Mouse (Mus musculus) left cerebral cortex, adult 2 months (tissue): Measurements from ENCODE around the gene Eif4g1. TPM values are rescaled to one million over a fixed set of nuclear protein-coding genes. Genes with fewer than 3 reads are reported as not detected.
A peak's percentile ranks its signal among the peaks of the same experiment; 100 is the strongest.

ENCODE experiments used
- DNase-seq, 2 experiments: peaks; one replicate each; pipeline ENCODE4 v3.0.0; 2021 to 2022; ENCODE audit warnings: low spot score in 2 of 2, mixed read lengths in 1 of 2; ENCODE audit errors: extremely low spot score in 1 of 2
- H3K27ac ChIP-seq: fragments of 200-600 bp; 2 replicates; pipeline ENCODE4 v1.8.1; 2022
- H3K4me3 ChIP-seq: fragments of 200-600 bp; 2 replicates; pipeline ENCODE4 v1.8.1; 2022
- CTCF ChIP-seq: fragments of 200-600 bp; IDR thresholded peaks from 2 replicates; pipeline ENCODE4 v1.8.1; 2022; ENCODE audit warnings: antibody characterized with exemption, mild to moderate bottlenecking, moderate library complexity
- intact Hi-C: fragments of 180-260 bp; cut with DNase I; formaldehyde crosslinking; loops from one replicate; pipeline ENCODE4 v1.15.1; 2025
- total RNA-seq, 2 experiments: library from RNA; stranded (reverse); gene quantifications; 2 replicates each; pipeline ENCODE4 v1.2.3; 2021

The Eif4g1 gene
- total RNA-seq, 2 experiments from 2014 or later = 278 to 283 TPM

GRCm38 (mm10) chr16:20717181-20717977, 49.3 kb downstream of the Eif4g1 start, which contains the start of the genes Polr2h and Clcn2:
Gene Polr2h (plus strand): TSS chr16:20717665.
Gene Clcn2 (minus strand): TSS chr16:20717746.
- intact Hi-C loops = loop anchor here (1.0 to 5.0 kb wide), 4 partner anchors 16 to 475 kb away; partner anchors contain the start of gene Chrd
- Histone ChIP-seq H3K27ac (peak within 1 kb of the TSS; percentile 95), H3K4me3 (peak within 1 kb of the TSS; percentile 61)
- peak; percentile 78 for TF ChIP-seq CTCF
- DNase-seq = peak; percentile 96 to 97

GRCm38 (mm10) chr16:20717978-20718670, 50.0 kb downstream of the Eif4g1 start:
- no peak for DNase-seq
- Histone ChIP-seq H3K27ac (peak overlapping the region; percentile 72), H3K4me3 (peak overlapping the region; percentile 61)
- intact Hi-C loops = loop anchor here (1.0 to 5.0 kb wide), 4 partner anchors 15 to 474 kb away; partner anchors contain the start of gene Chrd
- no peak for TF ChIP-seq CTCF

GRCm38 (mm10) chr16:20721808-20722207, 53.7 kb downstream of the Eif4g1 start:
- intact Hi-C loops = no loop called here
- no peak for TF ChIP-seq CTCF

GRCm38 (mm10) chr16:20722736-20723135, 54.6 kb downstream of the Eif4g1 start:
- intact Hi-C loops = no loop called here
- TF ChIP-seq CTCF = no peak
- H3K27ac ChIP-seq = no peak overlapping the region
- no peak overlapping the region for H3K4me3 ChIP-seq
- DNase-seq = no peak

More at GRCm38 (mm10) chr16:20721808-20722207, 53.7 kb downstream of the Eif4g1 start:
- Histone ChIP-seq H3K4me3 (no peak overlapping the region), H3K27ac (no peak overlapping the region)
- DNase-seq = no peak

GRCm38 (mm10) chr16:20723247-20723646, 55.1 kb downstream of the Eif4g1 start:
- no peak for TF ChIP-seq CTCF
- DNase-seq = no peak
- H3K27ac ChIP-seq = no peak overlapping the region
- H3K4me3 ChIP-seq = no peak overlapping the region
- intact Hi-C loops = no loop called here

- intact Hi-C loops = loop anchor here (2.0 kb wide), 1 partner anchor 38 kb away; no protein-coding TSS in a partner anchor
These were observed 56.2 kb downstream of the Eif4g1 start for GRCm38 (mm10) chr16:20724338-20724748.

GRCm38 (mm10) chr16:20725321-20725720, 57.2 kb downstream of the Eif4g1 start:
- no peak for TF ChIP-seq CTCF
- intact Hi-C loops = loop anchor here (2.0 kb wide), 1 partner anchor 37 kb away; no protein-coding TSS in a partner anchor
- Histone ChIP-seq H3K4me3 (no peak overlapping the region), H3K27ac (no peak overlapping the region)
- DNase-seq = no peak

More at GRCm38 (mm10) chr16:20724338-20724748, 56.2 kb downstream of the Eif4g1 start:
- peak in 1 of 2 experiments; percentile 38 for DNase-seq
- peak; percentile 74 for TF ChIP-seq CTCF
- H3K4me3 ChIP-seq = no peak overlapping the region
- H3K27ac ChIP-seq = no peak overlapping the region

GRCm38 (mm10) chr16:20725750-20726149, 57.6 kb downstream of the Eif4g1 start:
- intact Hi-C loops = loop anchor here (2.0 kb wide), 1 partner anchor 37 kb away; no protein-coding TSS in a partner anchor
- no peak for DNase-seq
- Histone ChIP-seq H3K4me3 (no peak overlapping the region), H3K27ac (no peak overlapping the region)
- no peak for TF ChIP-seq CTCF

- intact Hi-C loops = no loop called here
- Histone ChIP-seq H3K4me3 (no peak overlapping the region), H3K27ac (no peak overlapping the region)
- DNase-seq = no peak
- TF ChIP-seq CTCF = no peak
These were observed 58.3 kb downstream of the Eif4g1 start for GRCm38 (mm10) chr16:20726384-20726783.

- intact Hi-C loops = no loop called here
- H3K27ac ChIP-seq = 0 out of 2 replicates have a peak overlapping the region, but pooled peaks have one; percentile 28
- no peak overlapping the region for H3K4me3 ChIP-seq
- no peak for TF ChIP-seq CTCF
- DNase-seq = no peak
These were observed 62.2 kb downstream of the Eif4g1 start for GRCm38 (mm10) chr16:20730293-20730711.

- TF ChIP-seq CTCF = no peak
- peak overlapping the region; percentile 78 for H3K27ac ChIP-seq
- no peak overlapping the region for H3K4me3 ChIP-seq
- DNase-seq = peak in 1 of 2 experiments; percentile 44
- intact Hi-C loops = loop anchor here (2.0 kb wide), 1 partner anchor 93 kb away; no protein-coding TSS in a partner anchor
These were observed 63.6 kb downstream of the Eif4g1 start for GRCm38 (mm10) chr16:20731688-20732087.
